Mouse (Mus musculus) NIH3T3 (cell line): ENCODE results near the gene Galnt16.

ENCODE experiments used
- DNase-seq: peaks from one replicate; pipeline ENCODE4 v3.0.0-alpha.2; 2012; ENCODE audit warnings: low read depth

Galnt16 gene

GRCm38 (mm10) chr12:80517977-80518376 is at the start of gene Galnt16:
TSS of gene Galnt16 (plus strand) at chr12:80518277.
- DNase-seq, result no peak

DNA sequence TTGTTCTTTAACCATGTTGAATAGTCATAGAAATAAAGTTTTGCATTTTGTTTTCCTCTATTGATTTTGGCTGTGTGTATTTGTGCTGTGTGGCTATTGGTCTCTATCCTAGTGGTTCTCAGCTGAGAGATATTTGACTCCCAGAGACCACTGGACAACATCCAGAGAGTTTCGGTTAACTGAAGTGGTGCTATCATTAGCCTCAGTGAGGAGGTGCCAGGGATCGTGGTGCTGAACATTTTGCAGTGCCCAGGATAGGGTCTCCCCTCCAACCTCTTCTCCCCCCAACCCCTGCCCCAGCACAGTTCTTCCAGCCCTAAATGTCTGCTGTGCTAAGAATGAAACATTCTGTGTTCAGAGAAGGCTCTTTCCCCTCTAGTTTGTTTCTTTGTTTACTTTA is 47.9 kb upstream of the Galnt16 start:
- DNase-seq, result no peak

DNA sequence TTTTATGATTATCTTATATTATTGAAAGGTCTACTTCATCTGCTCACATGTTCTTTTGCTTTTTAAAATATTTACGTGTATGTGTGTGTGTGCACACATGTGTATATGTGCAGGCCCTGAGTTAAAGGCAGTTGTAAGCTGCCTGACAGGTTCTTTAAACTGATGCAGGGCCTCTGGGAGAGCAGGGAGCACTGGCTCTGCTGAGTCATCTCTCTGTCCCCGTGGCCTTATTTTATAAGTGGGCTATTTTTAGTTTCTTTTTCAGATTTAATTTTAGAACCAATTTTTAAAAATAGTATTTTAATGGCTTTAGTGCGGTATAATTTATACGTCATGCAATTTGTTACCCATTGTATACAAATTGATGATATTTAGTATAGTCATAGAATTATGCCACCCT is 46.2 kb upstream of the Galnt16 start:
- DNase-seq, result peak; percentile 40

DNA sequence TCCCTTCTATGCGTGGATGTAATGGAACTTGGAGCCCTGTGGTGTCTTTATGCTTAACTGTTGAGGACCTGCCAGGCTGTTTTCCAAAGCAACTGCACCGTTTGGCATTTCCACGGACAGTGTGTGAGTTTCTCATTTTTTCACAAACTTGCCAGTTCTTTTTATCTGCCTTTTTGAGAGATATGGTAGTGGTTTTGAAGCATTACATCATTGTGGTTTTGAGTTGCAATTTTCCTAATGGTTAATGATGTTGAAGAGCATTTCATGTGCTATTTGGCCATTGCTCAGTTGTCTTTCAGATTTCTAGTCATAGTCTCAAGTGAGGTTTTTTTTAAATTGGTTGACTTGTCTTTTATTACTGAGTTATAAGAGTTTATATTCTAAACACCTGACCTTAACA is 44.3 kb upstream of the Galnt16 start:
- no peak for DNase-seq

DNA sequence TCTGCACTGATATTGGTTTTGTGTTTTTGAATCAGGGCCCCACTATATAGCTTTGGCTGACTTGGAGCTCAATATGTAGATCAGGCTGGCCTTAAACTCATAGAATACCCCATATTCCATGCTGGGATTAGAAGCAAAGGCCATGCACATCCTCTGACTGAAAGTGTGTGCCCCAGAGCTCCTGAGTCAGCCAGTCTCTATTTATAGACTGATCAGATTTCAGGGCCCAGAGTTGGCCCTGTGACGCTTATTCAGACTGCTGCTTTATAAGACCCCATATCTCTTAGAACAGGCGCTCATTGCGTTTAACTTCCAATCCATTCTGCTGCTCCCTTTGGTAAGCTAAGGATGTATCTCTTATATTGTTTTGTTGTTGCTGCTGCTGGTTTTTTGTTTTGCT is 38.1 kb upstream of the Galnt16 start:
- no peak for DNase-seq

GRCm38 (mm10) chr12:80483397-80483796 is 34.7 kb upstream of the Galnt16 start:
- no peak for DNase-seq

DNA sequence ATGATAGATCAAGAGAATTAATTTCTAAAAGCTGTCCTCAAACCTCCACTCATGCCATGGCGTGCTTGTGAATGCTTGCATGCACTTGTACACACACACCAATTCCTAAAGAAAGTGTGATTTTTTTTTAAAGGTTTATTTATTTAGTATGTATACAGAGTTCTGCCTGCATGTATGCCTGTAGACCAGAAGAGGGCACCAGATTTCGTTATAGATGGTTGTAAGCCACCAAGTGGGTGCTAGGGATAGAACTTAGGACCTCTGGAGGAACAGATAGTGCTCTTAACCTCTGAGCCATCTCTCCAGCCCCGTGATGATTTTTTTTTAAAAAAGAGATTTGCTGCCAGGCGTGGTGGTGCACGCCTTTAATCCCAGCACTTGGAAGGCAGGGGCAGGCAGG is 24.8 kb upstream of the Galnt16 start:
- no peak for DNase-seq

DNA sequence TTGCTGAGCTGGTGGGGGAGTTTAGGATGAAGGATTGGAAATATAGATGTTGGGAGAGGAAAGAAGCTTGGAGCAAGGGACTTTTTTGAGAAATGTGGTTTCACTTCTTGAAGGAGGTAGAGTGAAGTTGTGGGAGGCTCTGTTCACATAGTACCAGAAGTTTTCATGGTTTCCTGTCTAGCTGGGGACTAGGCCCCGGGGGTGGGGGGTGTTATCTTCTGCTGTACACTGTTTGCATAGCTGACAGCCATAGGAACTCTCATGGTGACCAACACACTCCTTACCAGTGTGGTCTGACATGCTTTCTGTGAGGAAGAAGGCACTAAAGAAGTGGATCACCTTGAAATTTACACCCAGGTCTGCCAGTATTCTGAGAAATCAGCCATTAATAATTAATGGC is 22.4 kb upstream of the Galnt16 start:
- DNase-seq, result no peak

- DNase-seq, result peak; percentile 65
Observed at GRCm38 (mm10) chr12:80498356-80498755, 19.7 kb upstream of the Galnt16 start.

DNA sequence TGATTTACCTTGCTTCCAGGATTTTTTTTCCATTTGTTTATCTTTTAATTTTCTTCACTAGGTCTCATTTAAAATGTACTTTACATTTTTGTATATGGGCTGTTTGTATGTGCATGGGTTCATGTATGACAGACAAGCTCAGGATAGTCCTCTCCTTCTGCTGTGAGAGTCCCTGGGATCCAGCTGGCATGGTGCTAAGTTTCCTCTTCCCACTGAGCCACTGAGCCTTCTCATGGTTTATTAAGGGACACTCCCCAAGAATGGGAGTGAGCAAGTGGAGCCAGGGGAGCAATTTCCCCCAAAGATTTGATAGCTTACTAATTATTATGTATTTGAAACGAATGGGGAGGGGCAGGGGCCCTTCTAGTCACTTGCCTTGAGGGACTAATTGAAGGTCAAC is 17.6 kb upstream of the Galnt16 start:
- DNase-seq, result no peak

DNA sequence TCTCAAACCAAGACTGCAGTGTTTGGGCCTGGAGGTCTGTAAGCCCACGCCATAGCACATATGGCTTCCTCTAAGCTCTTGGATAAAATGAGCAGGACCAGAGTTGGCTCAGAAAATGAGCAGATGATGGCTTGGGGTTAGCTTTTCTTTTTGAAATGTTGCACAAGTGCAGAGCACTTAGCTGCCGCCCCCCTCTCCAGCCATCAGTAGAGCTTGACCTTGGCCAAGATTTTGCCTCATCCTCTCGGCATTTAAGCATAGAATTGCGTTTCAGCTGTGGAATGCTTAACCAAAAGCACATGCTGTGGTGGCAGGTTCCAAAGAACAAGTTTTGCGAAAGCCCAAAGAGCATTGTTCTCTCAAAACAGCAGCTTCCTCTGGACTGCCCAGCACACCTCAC is 13.4 kb upstream of the Galnt16 start:
- DNase-seq, result peak; percentile 90

DNA sequence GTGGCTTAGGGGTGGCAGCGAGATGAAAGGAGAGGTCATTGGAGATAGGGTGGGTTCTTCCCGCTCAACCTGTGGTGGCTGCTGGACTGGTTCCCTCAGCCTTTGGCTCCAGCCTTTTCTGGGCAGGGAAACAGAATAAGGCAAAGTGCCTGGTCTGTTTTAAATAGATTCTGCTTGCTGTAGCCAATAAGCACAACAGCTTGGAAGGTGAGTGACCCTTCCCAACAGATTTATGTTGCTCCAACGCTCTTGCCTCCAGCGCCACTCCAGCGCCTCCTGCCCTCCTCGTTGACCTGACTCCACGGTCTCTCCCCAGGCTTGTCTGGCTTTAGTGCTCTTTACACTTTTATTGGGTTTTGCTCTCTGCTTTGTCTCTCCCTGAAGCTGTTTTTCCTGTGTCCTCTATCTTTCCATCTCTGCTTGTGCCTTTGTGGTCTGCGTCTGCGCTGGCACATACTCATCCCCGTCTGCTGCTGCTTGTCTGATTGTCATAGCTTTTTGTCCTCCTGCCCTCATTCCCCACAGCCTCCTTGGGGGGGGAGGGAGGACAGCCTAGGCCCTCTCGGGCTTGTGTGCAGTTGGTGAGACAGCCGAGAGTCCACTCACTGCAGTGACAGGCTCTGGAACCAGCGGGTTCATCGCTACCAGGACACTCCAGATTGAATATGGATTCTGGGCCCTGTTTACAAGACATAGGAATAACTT is 10.9 kb upstream of the Galnt16 start:
- DNase-seq, result peak; percentile 31

DNA sequence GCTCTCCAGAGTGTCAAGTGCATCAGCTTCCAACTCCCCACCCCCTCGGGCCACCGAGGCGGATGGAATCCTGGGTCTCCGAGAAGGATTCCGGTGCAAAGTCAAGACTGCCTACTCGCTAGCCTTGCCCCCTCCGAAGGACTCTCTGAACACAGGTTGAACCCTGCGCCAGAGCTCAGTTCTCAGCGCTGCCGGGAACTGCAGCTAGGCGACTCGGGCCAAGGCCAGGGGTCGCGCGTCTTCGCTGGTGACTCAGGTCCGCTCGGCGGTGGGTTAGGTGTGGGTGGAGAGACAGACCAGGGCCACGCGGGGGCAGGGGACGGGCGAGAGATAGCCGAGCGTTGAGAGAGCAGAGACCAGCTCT is 298 bp downstream of the Galnt16 start:
- no peak for DNase-seq

GRCm38 (mm10) chr12:80518757-80519620 is 912 bp downstream of the Galnt16 start:
- no peak for DNase-seq

DNA sequence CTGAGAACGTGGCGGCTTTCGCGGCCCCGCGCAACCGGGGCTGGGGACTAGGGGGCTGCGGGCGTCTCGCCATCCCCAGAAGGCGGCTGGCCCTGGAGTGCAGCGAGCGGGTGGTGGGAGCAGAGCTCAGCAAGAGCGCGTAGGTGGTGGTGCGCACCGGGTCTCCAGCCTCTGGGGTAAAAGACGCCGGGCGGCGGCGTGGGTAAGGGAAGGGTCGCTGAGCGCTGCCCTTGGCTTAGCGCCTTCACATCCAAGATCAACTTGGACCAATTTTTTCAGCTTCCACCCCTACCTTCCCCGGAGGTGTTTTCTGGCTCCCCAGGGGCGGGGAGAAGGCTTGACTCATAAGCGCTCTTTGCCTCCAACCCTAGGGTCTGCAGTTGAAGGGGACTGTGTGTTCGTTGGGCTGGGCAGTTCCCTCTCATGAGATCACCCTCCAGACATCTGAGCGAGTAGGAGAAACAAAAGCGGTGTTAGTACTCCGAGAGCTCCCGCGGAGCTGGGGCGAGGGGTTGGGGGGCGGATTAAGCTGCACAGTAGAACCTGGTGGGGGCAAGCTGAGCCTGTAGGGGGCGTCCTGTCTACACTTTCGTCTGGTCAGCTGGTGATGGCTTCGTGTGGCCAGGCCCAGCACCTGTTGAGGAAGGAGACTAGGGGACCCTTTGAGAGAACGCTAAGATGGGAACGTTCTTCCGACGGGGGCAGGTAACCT is 1.7 kb downstream of the Galnt16 start:
- DNase-seq, result no peak

DNA sequence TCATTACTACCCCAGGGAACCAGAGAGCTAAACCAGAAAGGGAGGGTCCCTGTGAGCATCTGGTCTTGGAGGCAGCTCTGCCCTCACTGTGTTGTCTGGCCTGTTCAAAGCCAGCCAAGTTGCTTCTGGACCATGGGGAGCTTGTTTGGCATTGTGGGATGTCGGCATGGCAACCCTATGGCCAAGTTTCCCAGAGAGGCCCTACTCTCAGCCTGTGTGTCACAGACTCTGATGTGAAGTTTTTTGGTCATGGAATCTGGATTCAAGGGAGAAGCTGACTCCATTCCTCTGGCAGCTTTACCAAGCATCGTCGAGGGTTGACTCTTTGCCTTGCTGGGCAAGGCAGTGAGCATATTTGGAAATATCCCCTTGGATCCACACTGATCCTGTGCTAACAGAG is 3.9 kb downstream of the Galnt16 start:
- DNase-seq, result peak; percentile 80

DNA sequence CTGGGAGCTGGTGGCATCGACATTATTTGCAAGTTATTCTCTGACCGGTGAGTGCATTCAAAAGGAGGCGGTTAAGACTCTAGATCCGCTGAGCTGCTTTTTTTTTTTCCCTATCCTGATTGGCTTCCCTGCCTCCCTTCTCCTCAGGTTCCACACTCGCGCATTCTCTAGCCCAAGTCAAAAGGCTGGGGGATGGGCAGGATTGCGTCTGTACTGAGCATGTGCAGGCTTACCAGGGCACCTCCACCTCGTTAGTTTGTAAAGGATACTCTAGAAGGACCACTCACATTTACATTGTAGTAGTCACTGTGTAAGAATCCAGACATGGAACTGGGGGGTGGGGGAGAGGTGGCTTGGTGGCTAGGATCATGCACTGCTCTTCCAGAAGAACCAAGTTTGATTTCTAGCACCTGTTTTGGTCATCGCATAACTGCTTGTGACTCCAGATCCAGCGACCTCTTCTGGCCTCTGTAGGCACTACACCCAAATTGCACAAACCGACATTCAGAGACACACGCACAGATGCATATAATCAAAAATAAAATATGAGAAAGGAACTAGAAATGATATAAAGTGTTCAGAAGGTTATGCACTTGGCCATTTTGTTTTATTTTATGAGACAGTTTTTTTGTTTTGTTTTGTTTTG is 6.3 kb downstream of the Galnt16 start:
- no peak for DNase-seq

- no peak for DNase-seq
Observed at GRCm38 (mm10) chr12:80525513-80525912, 7.4 kb downstream of the Galnt16 start.

- no peak for DNase-seq
Observed at GRCm38 (mm10) chr12:80526511-80526910, 8.4 kb downstream of the Galnt16 start.

- DNase-seq, result no peak
Observed at GRCm38 (mm10) chr12:80527727-80528389, 9.8 kb downstream of the Galnt16 start.

DNA sequence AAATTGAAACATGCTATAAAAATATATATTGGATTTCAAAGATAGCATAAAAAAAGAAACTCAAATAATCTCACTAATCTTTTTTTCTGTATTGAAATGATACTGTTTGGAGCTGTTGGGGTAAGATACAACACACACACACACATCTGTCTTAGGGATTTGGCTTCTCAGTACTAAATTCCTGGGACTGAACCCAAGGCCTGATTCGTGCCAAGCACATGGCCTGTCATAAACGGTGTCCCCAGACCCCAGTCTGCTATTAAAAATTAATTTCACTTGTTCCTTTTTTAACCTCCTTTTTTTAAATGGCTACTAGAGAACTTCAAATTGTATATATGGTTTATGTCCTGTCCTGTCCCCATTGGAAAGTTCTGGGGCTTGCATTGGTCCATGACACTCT is 12.0 kb downstream of the Galnt16 start:
- no peak for DNase-seq

GRCm38 (mm10) chr12:80530630-80531029 is 12.6 kb downstream of the Galnt16 start:
- DNase-seq, result no peak
